Mouse (Mus musculus) embryonic facial prominence, embryonic 15.5 days (tissue): ENCODE data around the gene Gm9837. TPM values are rescaled to one million over a fixed set of nuclear protein-coding genes. Genes with fewer than 3 reads are reported as not detected.
A peak's percentile ranks its signal among the peaks of the same experiment; 100 is the strongest.

Experiments
- ATAC-seq: fragments of 200-750 bp; cut with Nextera tagmentation; 2 replicates; pipeline ENCODE4 v1.8.0; 2017; ENCODE audit warnings: low read depth, moderate TSS enrichment; ENCODE audit not compliant: insufficient number of reproducible peaks, low FRiP score, low TSS enrichment
- H3K27ac ChIP-seq: fragments of 300-500 bp; sonication (generic); replicated peaks from 2 replicates; pipeline ENCODE4 v1.5.1; 2015; ENCODE audit warnings: mild to moderate bottlenecking, inconsistent platforms
- H3K27me3 ChIP-seq: fragments of 300-500 bp; sonication (generic); 2 replicates; pipeline ENCODE4 v1.6.1; 2015; ENCODE audit warnings: inconsistent platforms
- H3K36me3 ChIP-seq: fragments of 300-500 bp; sonication (generic); 2 replicates; pipeline ENCODE4 v1.6.1; 2015; ENCODE audit warnings: mild to moderate bottlenecking, inconsistent platforms
- H3K4me1 ChIP-seq: fragments of 300-500 bp; sonication (generic); 2 replicates; pipeline ENCODE4 v1.6.1; 2015; ENCODE audit warnings: inconsistent platforms
- H3K4me2 ChIP-seq: fragments of 300-500 bp; sonication (generic); replicated peaks from 2 replicates; pipeline ENCODE4 v1.6.1; 2015; ENCODE audit warnings: mild to moderate bottlenecking, inconsistent platforms
- H3K4me3 ChIP-seq: fragments of 300-500 bp; sonication (generic); replicated peaks from 2 replicates; pipeline ENCODE4 v1.5.1; 2015; ENCODE audit warnings: mild to moderate bottlenecking, inconsistent platforms
- H3K9ac ChIP-seq: fragments of 300-500 bp; sonication (generic); 2 replicates; pipeline ENCODE4 v1.6.1; 2015; ENCODE audit warnings: inconsistent platforms
- H3K9me3 ChIP-seq: fragments of 300-500 bp; sonication (generic); replicated peaks from 2 replicates; pipeline ENCODE4 v1.6.1; 2016; ENCODE audit warnings: inconsistent platforms
- WGBS: fragments of 180-500 bp; shearing (Covaris S2); methylation state at CpG from one replicate; pipeline ENCODE4 v1.1.7; 2015; 5-methylcytosine and 5-hydroxymethylcytosine counted together
- polyA plus RNA-seq: library from polyadenylated mRNA; unstranded; fragments of >200 nt; fragmentation: Nextera tagmentation; extraction: Ambion mirVana; gene quantifications from 2 replicates; pipeline ENCODE4 v1.2.1, GENCODE M21; 2015

The Gm9837 gene
- polyA plus RNA-seq, 1 experiment from 2014 or later: not detected

DNA sequence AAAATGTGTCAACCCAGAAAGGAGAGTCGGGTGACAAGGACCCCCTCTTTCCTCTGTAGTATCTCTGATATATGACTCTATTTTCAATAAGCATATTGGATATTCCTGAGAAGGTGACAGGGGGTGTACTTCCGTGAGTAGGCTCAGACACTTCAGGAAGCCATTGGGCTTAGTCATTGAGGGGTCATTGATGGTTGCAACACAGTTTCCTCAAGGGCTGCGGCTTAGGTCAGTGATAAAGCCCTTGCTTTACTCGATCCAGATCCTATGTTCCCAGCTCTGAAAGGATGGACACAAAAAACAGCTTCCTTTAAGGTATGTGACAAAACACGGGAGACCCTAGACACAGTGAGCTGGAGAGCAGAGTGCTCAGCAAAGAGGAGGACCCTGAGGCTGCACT, 33.5 kb upstream of the Gm9837 start:
- no peaks in the 10 kb centered on the region for H3K27me3 ChIP-seq
- peaks cover 11% of the 10 kb centered on the region for H3K4me1 ChIP-seq
- WGBS: 80% methylated on average over 5 of the region's 5 CpGs
- H3K4me3 ChIP-seq: no peak overlapping the region
- no peak overlapping the region for H3K9ac ChIP-seq
- H3K36me3 ChIP-seq: no peaks in the 10 kb centered on the region
- H3K4me2 ChIP-seq: no peak overlapping the region
- no peak overlapping the region for H3K27ac ChIP-seq
- H3K9me3 ChIP-seq: no peaks in the 10 kb centered on the region
- ATAC-seq: no peak

DNA sequence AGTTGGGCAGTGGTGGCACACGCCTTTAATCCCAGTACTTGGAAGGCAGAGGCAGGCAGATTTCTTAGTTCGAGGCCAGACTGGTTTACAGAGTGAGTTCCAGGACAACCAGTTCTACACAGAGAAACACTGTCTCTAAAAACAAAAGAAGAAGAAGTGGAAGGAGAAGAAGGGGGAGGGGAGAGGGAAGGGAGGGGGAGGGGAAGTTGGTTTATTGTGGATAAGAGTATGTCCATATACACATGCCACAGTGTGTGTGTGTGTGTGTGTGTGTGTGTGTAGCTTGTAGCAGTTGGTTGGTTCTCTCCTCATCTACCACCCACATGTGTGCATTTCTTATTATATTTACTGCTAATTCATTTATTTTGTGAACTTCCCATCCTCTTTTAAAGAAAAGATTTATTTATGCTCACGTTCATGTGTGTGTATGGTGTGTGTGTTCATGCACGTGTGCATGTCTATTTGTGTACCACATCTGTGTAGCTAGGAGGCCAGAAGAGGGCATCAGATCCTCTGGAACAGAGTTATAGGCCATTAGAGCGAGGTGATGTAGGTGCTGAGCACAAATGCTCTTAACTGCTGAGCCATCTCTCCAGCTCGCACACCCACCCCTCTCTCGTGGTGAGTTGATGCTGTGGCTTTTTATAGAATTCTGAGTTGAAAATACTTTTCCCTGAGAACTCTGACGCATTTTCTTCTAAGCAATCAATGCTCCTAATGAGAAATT, 31.9 kb upstream of the Gm9837 start:
- Histone ChIP-seq H3K4me1 (peaks cover 11% of the 10 kb centered on the region), H3K27ac (no peak overlapping the region), H3K9me3 (no peaks in the 10 kb centered on the region), H3K36me3 (no peaks in the 10 kb centered on the region), H3K4me3 (no peak overlapping the region), H3K9ac (no peak overlapping the region), H3K27me3 (no peaks in the 10 kb centered on the region), H3K4me2 (no peak overlapping the region)
- WGBS: 77% methylated on average over 8 of the region's 8 CpGs
- no peak for ATAC-seq

DNA sequence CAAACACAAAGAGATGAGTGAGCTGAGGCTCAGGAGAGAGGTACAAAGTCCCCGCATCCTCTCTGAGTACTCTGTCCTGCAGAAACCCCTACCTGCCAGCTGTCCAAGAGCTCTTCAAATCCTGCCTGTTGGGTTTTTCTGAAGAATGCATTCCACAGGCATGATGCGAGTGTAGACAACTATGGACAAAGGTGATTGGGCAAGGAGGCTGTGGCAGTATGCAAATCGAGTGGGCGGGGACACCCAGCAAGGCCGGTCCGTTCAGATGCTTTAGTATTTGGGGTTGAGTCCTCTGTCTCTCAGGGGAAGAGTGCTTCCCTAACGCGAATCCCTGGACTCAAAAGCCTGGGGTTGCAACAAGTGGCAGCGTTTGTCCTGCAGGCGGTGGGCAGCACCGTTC, 30.3 kb upstream of the Gm9837 start:
- H3K27me3 ChIP-seq: no peaks in the 10 kb centered on the region
- no peak overlapping the region for H3K4me3 ChIP-seq
- no peaks in the 10 kb centered on the region for H3K36me3 ChIP-seq
- no peaks in the 10 kb centered on the region for H3K9me3 ChIP-seq
- no peak overlapping the region for H3K27ac ChIP-seq
- no peak overlapping the region for H3K9ac ChIP-seq
- ATAC-seq: no peak
- 9% methylated on average over 11 of the region's 11 CpGs for WGBS
- H3K4me2 ChIP-seq: peak overlapping the region; percentile 8; the same call in 1 of the 2 replicates
- peaks cover 11% of the 10 kb centered on the region for H3K4me1 ChIP-seq

DNA sequence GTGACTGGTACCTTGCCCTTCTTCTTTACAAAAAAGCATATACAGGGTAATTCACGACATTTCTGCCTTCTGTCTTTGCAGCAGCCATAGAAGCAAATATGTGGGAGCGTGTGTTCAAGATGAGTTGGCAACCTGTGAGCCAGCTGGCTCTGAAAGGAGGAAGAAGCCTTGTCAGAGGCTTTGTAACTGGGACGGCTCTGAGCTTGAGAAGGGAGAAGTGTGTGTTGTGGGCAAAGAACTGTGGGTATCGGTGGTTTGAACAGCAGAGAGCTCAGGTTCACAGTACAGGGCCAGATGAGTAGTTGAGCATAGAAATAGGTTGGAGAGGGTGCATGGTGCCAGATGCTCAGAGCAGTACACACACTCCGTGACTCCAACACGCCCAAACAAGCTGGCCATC, 26.7 kb upstream of the Gm9837 start:
- Histone ChIP-seq H3K9me3 (no peaks in the 10 kb centered on the region), H3K4me1 (peaks cover 8% of the 10 kb centered on the region), H3K4me3 (no peak overlapping the region), H3K36me3 (no peaks in the 10 kb centered on the region), H3K27ac (no peak overlapping the region), H3K4me2 (no peak overlapping the region), H3K27me3 (no peaks in the 10 kb centered on the region), H3K9ac (no peak overlapping the region)
- WGBS: 66% methylated on average over 6 of the region's 6 CpGs
- peak; percentile 15; the same call in 1 of the 2 replicates for ATAC-seq

DNA sequence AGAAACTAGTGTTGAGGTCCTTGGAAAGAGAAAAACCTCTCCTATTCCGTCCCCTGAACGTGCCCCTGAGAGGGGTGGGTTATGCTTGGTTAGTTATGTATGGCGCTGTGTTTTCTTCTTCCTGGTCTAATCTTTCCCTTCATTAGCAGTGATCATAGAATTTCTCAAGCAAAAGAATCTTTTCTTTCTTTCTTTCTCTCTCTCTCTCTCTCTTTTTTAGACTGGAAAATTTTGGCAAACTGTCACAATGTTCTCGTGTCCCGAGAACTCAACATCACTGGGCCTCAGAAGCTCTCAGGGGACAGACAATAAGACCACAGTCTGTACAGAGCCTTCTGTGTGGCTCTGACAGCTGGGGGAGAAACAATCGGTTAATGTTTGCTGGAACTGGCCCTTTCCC, 25.1 kb upstream of the Gm9837 start:
- H3K4me1 ChIP-seq: peaks cover 1% of the 10 kb centered on the region; the same call in 1 of the 2 replicates
- WGBS: 31% methylated on average over 6 of the region's 6 CpGs
- no peak overlapping the region for H3K9ac ChIP-seq
- no peaks in the 10 kb centered on the region for H3K9me3 ChIP-seq
- H3K4me2 ChIP-seq: no peak overlapping the region
- ATAC-seq: no peak
- no peaks in the 10 kb centered on the region for H3K36me3 ChIP-seq
- H3K27me3 ChIP-seq: no peaks in the 10 kb centered on the region
- H3K4me3 ChIP-seq: no peak overlapping the region
- H3K27ac ChIP-seq: no peak overlapping the region; the same call in 1 of the 2 replicates

DNA sequence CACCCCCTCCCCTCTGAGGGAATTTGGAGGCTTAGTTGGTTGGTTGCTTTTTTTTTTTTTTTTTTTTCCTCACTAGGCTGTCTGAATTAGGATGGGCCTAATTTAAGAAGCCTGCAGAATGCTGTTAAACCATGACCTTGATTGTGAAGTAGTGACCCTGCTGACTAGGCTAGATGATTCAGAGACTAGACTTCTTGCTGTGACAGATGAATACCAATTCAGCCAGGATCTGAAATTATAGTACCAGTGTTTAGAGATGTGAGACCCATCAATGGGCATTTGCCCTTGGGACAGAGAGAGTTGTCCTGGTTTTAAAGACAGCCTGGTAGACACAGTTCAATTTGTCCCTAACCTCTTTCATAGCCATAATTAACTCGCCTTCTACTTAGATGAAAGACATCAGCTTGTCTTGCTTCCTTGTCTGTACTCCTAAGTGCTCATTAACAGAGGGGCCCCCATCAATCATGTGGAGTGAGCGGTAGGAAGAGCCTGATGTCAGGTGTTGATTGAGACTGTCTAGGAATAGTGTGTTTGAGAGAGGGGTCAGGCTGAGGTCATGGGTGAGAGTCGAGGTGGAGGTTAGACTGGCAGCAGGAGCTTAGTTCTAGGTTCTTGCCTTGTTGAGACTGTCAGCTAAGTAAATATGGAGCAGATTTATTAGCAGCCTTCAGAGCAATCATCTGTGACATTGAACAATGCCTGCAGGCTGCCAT, 23.1 kb upstream of the Gm9837 start:
- ATAC-seq: no peak
- Histone ChIP-seq H3K4me3 (no peak overlapping the region), H3K27me3 (no peaks in the 10 kb centered on the region), H3K4me2 (no peak overlapping the region), H3K9ac (no peak overlapping the region), H3K27ac (no peak overlapping the region), H3K36me3 (no peaks in the 10 kb centered on the region), H3K4me1 (no peaks in the 10 kb centered on the region), H3K9me3 (no peaks in the 10 kb centered on the region)
- WGBS: 34% methylated on average over 3 of the region's 3 CpGs

DNA sequence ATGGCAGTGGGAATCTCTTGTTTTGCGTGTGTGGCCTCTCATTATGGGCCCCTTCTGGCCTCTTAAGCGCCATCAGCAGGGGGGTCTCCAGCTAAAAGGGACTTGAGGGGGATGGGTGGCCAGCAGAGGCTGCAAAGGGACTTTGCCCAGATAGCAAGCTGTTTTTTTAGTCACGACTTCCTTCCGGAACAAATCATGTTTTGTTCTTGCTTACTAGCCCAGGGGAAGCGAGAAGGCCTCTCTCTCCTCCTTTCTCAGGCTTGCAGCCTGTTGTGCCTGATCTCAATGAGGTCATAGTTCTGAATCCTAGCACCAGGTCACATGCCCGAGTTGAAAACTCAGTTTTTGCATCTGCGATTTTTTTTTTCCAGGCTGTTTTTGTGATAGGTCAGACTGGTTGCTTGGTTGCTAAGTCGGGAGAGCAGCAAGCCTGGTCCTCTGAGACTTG, 21.7 kb upstream of the Gm9837 start:
- Histone ChIP-seq H3K4me3 (no peak overlapping the region), H3K9ac (no peak overlapping the region), H3K36me3 (no peaks in the 10 kb centered on the region), H3K4me2 (no peak overlapping the region), H3K9me3 (no peaks in the 10 kb centered on the region), H3K27ac (no peak overlapping the region), H3K4me1 (peaks cover 5% of the 10 kb centered on the region), H3K27me3 (peaks cover 6% of the 10 kb centered on the region)
- ATAC-seq: no peak
- 19% methylated on average over 8 of the region's 8 CpGs for WGBS

DNA sequence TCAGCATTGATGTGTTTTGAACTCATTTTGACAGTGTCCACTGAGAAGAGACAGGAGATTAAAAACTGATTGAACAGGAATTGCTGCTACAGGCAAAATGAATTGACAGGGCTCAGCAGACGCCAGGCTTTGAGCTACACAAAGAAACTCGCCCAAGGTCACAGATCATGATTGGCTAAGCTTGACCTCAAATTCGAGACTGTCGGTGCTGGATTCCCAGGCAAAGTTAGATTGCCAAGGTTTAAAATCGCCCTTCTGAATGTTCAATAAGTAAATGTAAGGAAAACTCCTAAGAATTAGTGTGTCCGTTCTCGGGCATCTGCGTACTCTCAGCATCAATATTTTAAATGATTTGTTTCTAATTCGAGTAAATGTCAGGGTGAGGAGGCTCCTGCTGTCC, 19.1 kb upstream of the Gm9837 start:
- no peak for ATAC-seq
- no peak overlapping the region for H3K27ac ChIP-seq
- H3K9me3 ChIP-seq: no peaks in the 10 kb centered on the region
- peaks cover 8% of the 10 kb centered on the region for H3K4me1 ChIP-seq
- H3K27me3 ChIP-seq: peaks cover 6% of the 10 kb centered on the region
- no peak overlapping the region for H3K9ac ChIP-seq
- 64% methylated on average over 9 of the region's 9 CpGs for WGBS
- H3K4me3 ChIP-seq: no peak overlapping the region
- no peak overlapping the region for H3K4me2 ChIP-seq
- no peaks in the 10 kb centered on the region for H3K36me3 ChIP-seq

DNA sequence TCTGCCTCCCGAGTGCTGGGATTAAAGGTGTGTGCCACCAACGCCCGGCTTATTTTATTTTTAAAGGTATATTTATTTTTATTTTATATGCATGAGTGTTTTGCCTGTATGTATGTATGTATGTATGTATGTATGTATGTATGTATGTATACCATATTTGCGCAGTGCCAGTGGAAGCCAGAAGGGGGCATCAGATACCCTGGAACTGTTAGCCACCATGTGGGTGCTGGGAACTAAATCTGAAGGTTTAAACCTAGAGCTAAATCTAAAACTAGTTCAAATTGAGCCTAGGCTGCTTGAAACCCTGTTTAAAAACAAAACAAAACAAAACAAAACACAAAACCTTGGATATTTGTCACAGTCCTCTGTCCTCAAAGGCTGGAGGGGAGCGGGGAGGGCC, 18.7 kb upstream of the Gm9837 start:
- no peaks in the 10 kb centered on the region for H3K36me3 ChIP-seq
- H3K9ac ChIP-seq: no peak overlapping the region
- peaks cover 6% of the 10 kb centered on the region for H3K27me3 ChIP-seq
- no peak overlapping the region for H3K4me3 ChIP-seq
- no peaks in the 10 kb centered on the region for H3K9me3 ChIP-seq
- no peak for ATAC-seq
- peaks cover 8% of the 10 kb centered on the region for H3K4me1 ChIP-seq
- H3K4me2 ChIP-seq: no peak overlapping the region
- 92% methylated on average over 5 of the region's 5 CpGs for WGBS
- H3K27ac ChIP-seq: no peak overlapping the region

DNA sequence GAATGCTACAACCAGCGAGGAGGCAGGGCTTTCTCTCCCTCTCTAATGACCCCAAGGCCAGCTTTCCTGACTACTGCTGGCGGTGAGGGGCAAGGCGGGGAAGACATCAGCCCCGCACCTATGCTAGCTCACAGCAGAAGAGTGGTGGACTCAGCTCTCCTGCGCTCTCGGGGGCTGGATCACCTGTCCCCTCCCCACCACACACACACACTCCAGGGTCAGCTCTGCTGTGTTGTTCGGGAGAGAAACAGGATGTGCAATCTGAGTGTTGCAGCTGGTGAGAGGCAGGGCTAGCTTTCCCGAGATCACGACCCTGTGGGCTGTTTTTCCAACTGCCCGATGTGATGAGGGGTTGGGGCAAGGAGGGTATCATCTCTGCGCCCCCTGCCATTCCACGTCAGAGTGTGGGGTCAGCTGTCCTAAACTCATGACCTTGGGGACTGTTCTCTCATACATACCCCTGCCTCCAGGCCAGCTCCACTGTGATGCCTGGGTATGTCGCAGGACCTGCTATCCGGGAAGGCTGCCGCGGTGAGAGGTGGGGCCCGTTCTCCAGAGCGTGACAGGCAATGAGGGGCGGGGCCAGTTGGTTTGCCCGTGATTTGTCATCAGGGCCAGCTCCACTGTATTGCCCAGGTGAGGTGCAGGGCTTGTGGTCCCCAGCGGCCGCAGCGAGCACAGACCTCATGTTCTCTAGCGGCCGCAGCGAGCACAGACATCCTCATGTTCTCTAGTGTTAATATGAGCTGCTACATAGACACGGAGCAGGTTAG, 16.7 kb upstream of the Gm9837 start:
- 10% methylated on average over 27 of the region's 27 CpGs for WGBS
- H3K27me3 ChIP-seq: peaks cover 7% of the 10 kb centered on the region
- peaks cover 8% of the 10 kb centered on the region for H3K4me1 ChIP-seq
- H3K9ac ChIP-seq: no peak overlapping the region
- H3K27ac ChIP-seq: no peak overlapping the region
- peak overlapping the region; percentile 21 for H3K4me3 ChIP-seq
- no peaks in the 10 kb centered on the region for H3K36me3 ChIP-seq
- peak overlapping the region; percentile 45 for H3K4me2 ChIP-seq
- H3K9me3 ChIP-seq: no peaks in the 10 kb centered on the region
- ATAC-seq: peak; percentile 35; the same call in 1 of the 2 replicates

DNA sequence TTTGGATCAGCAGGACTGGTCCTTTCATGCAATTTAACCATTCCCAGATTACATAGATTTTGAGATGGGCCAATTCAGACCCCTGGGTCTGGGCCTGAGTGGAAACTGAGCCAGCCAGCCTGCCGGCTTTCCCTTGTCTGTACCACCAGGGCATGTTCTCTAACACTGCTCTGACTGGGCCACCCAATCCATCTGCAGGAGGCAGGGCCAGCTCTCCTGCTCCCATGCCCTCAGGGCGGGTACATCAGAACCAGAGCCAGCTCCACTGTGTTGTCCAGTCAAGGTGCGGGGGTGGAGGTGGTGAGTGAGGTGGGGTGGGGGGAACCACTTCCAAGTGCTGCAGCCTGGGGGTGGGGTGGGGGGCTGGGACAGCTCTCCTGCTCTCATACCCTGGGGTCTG, 16.1 kb upstream of the Gm9837 start:
- Histone ChIP-seq H3K27me3 (peaks cover 13% of the 10 kb centered on the region), H3K4me2 (no peak overlapping the region), H3K27ac (no peak overlapping the region), H3K4me3 (no peak overlapping the region), H3K9me3 (no peaks in the 10 kb centered on the region), H3K9ac (no peak overlapping the region), H3K36me3 (no peaks in the 10 kb centered on the region), H3K4me1 (peaks cover 8% of the 10 kb centered on the region)
- 54% methylated on average over 3 of the region's 3 CpGs for WGBS
- peak; percentile 48; the same call in 1 of the 2 replicates for ATAC-seq
